ENCODE assay signal across 8 mouse cellular contexts in genomic region chr13:116711866-116712593, GRCm38 (mm10).
DNase-seq lines count a peak whose midpoint lies in the region; ATAC-seq and TF ChIP-seq lines count a peak whose summit lies in the region.

No protein-coding gene starts in this region.

- peak overlapping the region; percentile 66 for H3K4me2 ChIP-seq in forebrain, embryonic 11.5 days (ENCODE audit: low read depth, low read length, severe bottlenecking)
- H3K4me2 ChIP-seq in lung, embryonic 14.5 days = peak overlapping the region; percentile 61

- peak; percentile 83 for DNase-seq in ES-CJ7 (ENCODE audit: low read depth, low spot score)
- DNase-seq in forebrain, embryonic 11.5 days (ENCODE audit: low spot score) = peak; percentile 84
- peak; percentile 29 to 73 for DNase-seq in layer of hippocampus, adult 8-10 months (ENCODE audit: low spot score in 2 of 2)
- peak; percentile 95 for DNase-seq in lung, embryonic 14.5 days
- no peak for DNase-seq in T-cell, adult 2 months (ENCODE audit: low spot score)

- peak; percentile 78 for ATAC-seq in forebrain, embryonic 11.5 days (replicated peaks; ENCODE audit: low FRiP score)
- peak; percentile 72 to 81 for ATAC-seq in hematopoietic stem cell, adult 5-6 weeks (replicated peaks in 1 of 2; ENCODE audit: insufficient read depth in 1 of 2, low FRiP score in 2 of 2, low TSS enrichment in 1 of 2, low read depth in 1 of 2, poor library complexity in 2 of 2, severe bottlenecking in 2 of 2)
- ATAC-seq in lung, embryonic 14.5 days (ENCODE audit: insufficient read depth) = peak; percentile 93

- peak overlapping the region; percentile 33; the same call in 1 of the 2 replicates for H3K9ac ChIP-seq in forebrain, embryonic 11.5 days (ENCODE audit: low read length)
- H3K9ac ChIP-seq in lung, embryonic 14.5 days = no peak overlapping the region

- no peak overlapping the region for H3K4me3 ChIP-seq in bone marrow, adult 2 months (replicated peaks; ENCODE audit: control insufficient read depth, low read depth, low read length)
- peak overlapping the region; percentile 30 for H3K4me3 ChIP-seq in forebrain, embryonic 11.5 days (ENCODE audit: low read depth, low read length)
- peak overlapping the region; percentile 36 for H3K4me3 ChIP-seq in lung, embryonic 14.5 days (ENCODE audit: low read depth, low read length)
- no peak overlapping the region for H3K4me3 ChIP-seq in olfactory bulb, adult 2 months (ENCODE audit: insufficient read depth, low read depth, low read length)

- peak; percentile 45 for TF ChIP-seq CTCF in bone marrow, adult 2 months (IDR thresholded peaks at IDR 0.05; ENCODE audit: control insufficient read depth, insufficient read depth, low read length)
- peak; percentile 88 for TF ChIP-seq CTCF in lung, embryonic 14.5 days (IDR thresholded peaks at IDR 0.05; ENCODE audit: low read depth)
- TF ChIP-seq CTCF in olfactory bulb, adult 2 months (IDR thresholded peaks at IDR 0.05; ENCODE audit: insufficient read depth, low read depth, low read length) = peak; percentile 37

- H3K9me3 ChIP-seq in forebrain, embryonic 11.5 days (ENCODE audit: control insufficient read depth, low read length) = no peaks in the 10 kb centered on the region
- no peaks in the 10 kb centered on the region for H3K9me3 ChIP-seq in lung, embryonic 14.5 days (ENCODE audit: low read depth, low read length)

- H3K27ac ChIP-seq in bone marrow, adult 2 months (ENCODE audit: control insufficient read depth, insufficient read depth, low read depth, low read length, poor library complexity) = no peak overlapping the region
- H3K27ac ChIP-seq in forebrain, embryonic 11.5 days (ENCODE audit: low read depth, low read length) = no peak overlapping the region
- H3K27ac ChIP-seq in lung, embryonic 14.5 days (ENCODE audit: low read depth) = no peak overlapping the region
- no peak overlapping the region for H3K27ac ChIP-seq in olfactory bulb, adult 2 months (ENCODE audit: insufficient read depth, low read depth, low read length)

- TF ChIP-seq POLR2A in bone marrow, adult 2 months (IDR thresholded peaks at IDR 0.05; ENCODE audit: borderline replicate concordance, control insufficient read depth, low read depth, low read length) = no peak
- TF ChIP-seq POLR2A in olfactory bulb, adult 2 months (IDR thresholded peaks at IDR 0.05; ENCODE audit: insufficient read depth, low read depth, low read length) = no peak

- H3K36me3 ChIP-seq in forebrain, embryonic 11.5 days (ENCODE audit: control insufficient read depth, insufficient read depth, low read length) = no peaks in the 10 kb centered on the region
- H3K36me3 ChIP-seq in lung, embryonic 14.5 days (ENCODE audit: insufficient read depth) = no peaks in the 10 kb centered on the region

- no peaks in the 10 kb centered on the region for H3K4me1 ChIP-seq in bone marrow, adult 2 months (ENCODE audit: control insufficient read depth, insufficient read depth, low read length)
- H3K4me1 ChIP-seq in forebrain, embryonic 11.5 days (replicated peaks; ENCODE audit: control insufficient read depth, insufficient read depth, low read length) = peaks cover 8% of the 10 kb centered on the region; the same call in 1 of the 2 replicates
- H3K4me1 ChIP-seq in lung, embryonic 14.5 days (ENCODE audit: insufficient read depth) = no peaks in the 10 kb centered on the region
- H3K4me1 ChIP-seq in olfactory bulb, adult 2 months (ENCODE audit: control insufficient read depth, insufficient read depth, low read length) = 0 out of 2 replicates have a peak, but pooled peaks cover 4% of the 10 kb centered on the region

- under 1% methylated on average over 24 of the region's 24 CpGs for WGBS in bone marrow, adult 2 months
- under 1% methylated on average over 24 of the region's 24 CpGs for WGBS in forebrain, embryonic 11.5 days
- whole genome bisulfite sequencing in lung, embryonic 14.5 days = under 1% methylated on average over 24 of the region's 24 CpGs
- WGBS in olfactory bulb, adult 2 months = 2% methylated on average over 24 of the region's 24 CpGs

- H3K27me3 ChIP-seq in forebrain, embryonic 11.5 days (ENCODE audit: control insufficient read depth, insufficient read depth, low read length) = peaks cover 35% of the 10 kb centered on the region
- H3K27me3 ChIP-seq in lung, embryonic 14.5 days (ENCODE audit: insufficient read depth, low read length) = peaks cover 43% of the 10 kb centered on the region

Comparison
In these comparisons a context has a peak if more than half of its experiments do, and no peak if none do; other contexts are left out.
1. H3K4me3 ChIP-seq: peak in forebrain, embryonic 11.5 days (single experiment) and lung, embryonic 14.5 days (single experiment); none in bone marrow, adult 2 months (single experiment) and olfactory bulb, adult 2 months (single experiment).
2. CTCF ChIP-seq: peak in every context shown above with its lines; median percentile 88 in lung, embryonic 14.5 days; 45 in bone marrow, adult 2 months; 37 in olfactory bulb, adult 2 months.
3. Peak in every context shown above with its lines, with median percentiles within 50 percentile points of each other: ATAC-seq.